Mouse (Mus musculus) G1E (cell line): ENCODE measurements around the gene Dph5. TPM values are rescaled to one million over a fixed set of nuclear protein-coding genes. Genes with fewer than 3 reads are reported as not detected.

Experiments used
- ATAC-seq: 2 replicates; pipeline ENCODE4 v1.8.0; 2016; ENCODE audit warnings: mild to moderate bottlenecking; ENCODE audit not compliant: insufficient number of reproducible peaks, poor library complexity, low FRiP score, severe bottlenecking; ENCODE audit errors: extremely low read depth
- DNase-seq: peaks from one replicate; pipeline ENCODE4 v3.0.0; 2012; ENCODE audit warnings: low spot score
- H3K27me3 ChIP-seq: 2 replicates; pipeline ENCODE4 v1.6.1; 2012; ENCODE audit warnings: mild to moderate bottlenecking, low read length, inconsistent platforms; ENCODE audit not compliant: insufficient read depth
- H3K36me3 ChIP-seq: replicated peaks from 2 replicates; pipeline ENCODE3; 2012; ENCODE audit warnings: mild to moderate bottlenecking, inconsistent platforms
- H3K4me1 ChIP-seq: 2 replicates; pipeline ENCODE4 v1.6.1; 2012; ENCODE audit warnings: low read depth, low read length, inconsistent platforms, mixed read lengths; ENCODE audit not compliant: insufficient read depth
- H3K4me3 ChIP-seq: 2 replicates; pipeline ENCODE4 v1.5.1; 2012; ENCODE audit warnings: low read depth, mild to moderate bottlenecking, inconsistent platforms, low read length, moderate library complexity, mixed read lengths
- H3K9me3 ChIP-seq: replicated peaks from 2 replicates; pipeline ENCODE4 v1.6.1; 2012; ENCODE audit warnings: inconsistent platforms
- CTCF ChIP-seq: IDR thresholded peaks from 2 replicates; pipeline ENCODE4 v1.5.1; 2012; ENCODE audit warnings: low read depth, low read length, inconsistent platforms, mixed read lengths
- GATA1 ChIP-seq: IDR thresholded peaks from 2 replicates; pipeline ENCODE4 v1.6.1; 2012; ENCODE audit warnings: borderline replicate concordance, low read length, inconsistent platforms, mixed read lengths
- GATA2 ChIP-seq: IDR thresholded peaks from 2 replicates; pipeline ENCODE4 v1.6.1; 2012; ENCODE audit warnings: low read depth, low read length, inconsistent platforms, borderline replicate concordance
- POLR2AphosphoS5 ChIP-seq: IDR thresholded peaks from 2 replicates; pipeline ENCODE4 v1.6.1; 2012; ENCODE audit warnings: low read depth, low read length, inconsistent platforms; ENCODE audit not compliant: insufficient replicate concordance
- TAL1 ChIP-seq: conservative IDR thresholded peaks from 2 replicates; pipeline ENCODE4 v1.6.1; 2012; ENCODE audit warnings: low read depth, low read length, inconsistent platforms, mixed read lengths
- polyA plus RNA-seq: library from polyadenylated mRNA; stranded (reverse); fragments of >175 nt; gene quantifications from 2 replicates; pipeline ENCODE4 v1.2.3, GENCODE M21; 2012
- total RNA-seq, 2 experiments: library from RNA; stranded (forward) in 1 of 2; stranded (reverse) in 1 of 2; fragments of 200-1000 nt in 1 of 2; fragments of >200 nt in 1 of 2; fragmentation: Nextera tagmentation in 1 of 2; gene quantifications; 2 replicates each; pipeline ENCODE4 v1.2.3; 2014 to 2017

Dph5 gene
- total and polyA plus RNA-seq, 3 experiments = 1.7 to 54.7 (median 38.4) TPM

GRCm38 (mm10) chr3:115888310-115889106 is 871 bp downstream of the Dph5 start:
- Histone ChIP-seq H3K4me1 (peaks cover 12% of the 10 kb centered on the region; the same call in 1 of the 2 replicates), H3K4me3 (peak overlapping the region; percentile 91), H3K9me3 (no peaks in the 10 kb centered on the region), H3K36me3 (peaks cover 36% of the 10 kb centered on the region), H3K27me3 (no peaks in the 10 kb centered on the region)
- peak; percentile 29; the same call in 1 of the 2 replicates for ATAC-seq
- DNase-seq = no peak
- TF ChIP-seq TAL1 (no peak), POLR2AphosphoS5 (no peak), GATA1 (no peak), CTCF (no peak), GATA2 (no peak)

GRCm38 (mm10) chr3:115892341-115892740 is 4.7 kb downstream of the Dph5 start:
- TF ChIP-seq GATA1 (no peak), POLR2AphosphoS5 (no peak), TAL1 (no peak), CTCF (no peak), GATA2 (no peak)
- Histone ChIP-seq H3K27me3 (no peaks in the 10 kb centered on the region), H3K4me3 (no peak overlapping the region), H3K36me3 (peaks cover 58% of the 10 kb centered on the region), H3K9me3 (no peaks in the 10 kb centered on the region), H3K4me1 (peaks cover 16% of the 10 kb centered on the region)
- no peak for DNase-seq
- ATAC-seq = no peak

GRCm38 (mm10) chr3:115893166-115893565 is 5.5 kb downstream of the Dph5 start:
- peaks cover 60% of the 10 kb centered on the region for H3K36me3 ChIP-seq
- no peaks in the 10 kb centered on the region for H3K9me3 ChIP-seq
- TF ChIP-seq CTCF (no peak), TAL1 (no peak), GATA1 (no peak)
- peaks cover 16% of the 10 kb centered on the region for H3K4me1 ChIP-seq
- H3K27me3 ChIP-seq = no peaks in the 10 kb centered on the region
- ATAC-seq = no peak
- no peak overlapping the region for H3K4me3 ChIP-seq
- DNase-seq = no peak

- DNase-seq = no peak
- H3K4me1 ChIP-seq = peaks cover 33% of the 10 kb centered on the region
- peaks cover 77% of the 10 kb centered on the region for H3K36me3 ChIP-seq
- no peaks in the 10 kb centered on the region for H3K27me3 ChIP-seq
- ATAC-seq = no peak
- no peak overlapping the region for H3K4me3 ChIP-seq
- TF ChIP-seq CTCF (no peak), POLR2AphosphoS5 (no peak), GATA1 (no peak), GATA2 (no peak), TAL1 (no peak)
- H3K9me3 ChIP-seq = no peaks in the 10 kb centered on the region
These were observed 10.8 kb downstream of the Dph5 start for GRCm38 (mm10) chr3:115898354-115898948.

- peak; percentile 73 for DNase-seq
- no peak for TF ChIP-seq GATA2
- no peak for TF ChIP-seq TAL1
- TF ChIP-seq POLR2AphosphoS5 = no peak
- TF ChIP-seq CTCF = no peak
- TF ChIP-seq GATA1 = no peak
- no peak overlapping the region; the same call in 1 of the 2 replicates for H3K4me3 ChIP-seq
- peak; percentile 100 for ATAC-seq
- no peaks in the 10 kb centered on the region for H3K9me3 ChIP-seq
- peaks cover 24% of the 10 kb centered on the region for H3K4me1 ChIP-seq
- no peaks in the 10 kb centered on the region for H3K27me3 ChIP-seq
- peaks cover 71% of the 10 kb centered on the region for H3K36me3 ChIP-seq
These were observed 14.8 kb downstream of the Dph5 start for GRCm38 (mm10) chr3:115902301-115902956.

- peaks cover 21% of the 10 kb centered on the region for H3K4me1 ChIP-seq
- H3K36me3 ChIP-seq = peaks cover 58% of the 10 kb centered on the region
- no peaks in the 10 kb centered on the region for H3K9me3 ChIP-seq
- TF ChIP-seq POLR2AphosphoS5 (no peak), GATA2 (no peak), CTCF (no peak), GATA1 (no peak), TAL1 (no peak)
- no peak overlapping the region for H3K4me3 ChIP-seq
- H3K27me3 ChIP-seq = no peaks in the 10 kb centered on the region
- DNase-seq (no peak), ATAC-seq (no peak)
These were observed 17.4 kb downstream of the Dph5 start for GRCm38 (mm10) chr3:115905067-115905466.
